Mouse (Mus musculus) E14TG2a.4 (cell line): ENCODE measurements around the gene Utrn.

Source experiments
- H3K27me3 ChIP-seq: 2 replicates; pipeline ENCODE4 v1.6.1; 2014; ENCODE audit warnings: low read length, control low read depth; ENCODE audit not compliant: insufficient read depth
- H3K36me3 ChIP-seq: 2 replicates; pipeline ENCODE4 v1.6.1; 2014; ENCODE audit warnings: low read length, control low read depth; ENCODE audit not compliant: insufficient read depth
- H3K4me1 ChIP-seq: replicated peaks from 2 replicates; pipeline ENCODE4 v1.6.1; 2014; ENCODE audit warnings: low read depth, low read length, control low read depth
- H3K4me3 ChIP-seq: replicated peaks from 2 replicates; pipeline ENCODE4 v1.5.1; 2014; ENCODE audit warnings: mild to moderate bottlenecking, low read length
- H3K9me3 ChIP-seq: 2 replicates; pipeline ENCODE4 v1.6.1; 2014; ENCODE audit warnings: low read length, control low read depth
- CTCF ChIP-seq: conservative IDR thresholded peaks from 2 replicates; pipeline ENCODE4 v1.5.1; 2014; ENCODE audit warnings: low read length
- NANOG ChIP-seq: IDR thresholded peaks from 2 replicates; pipeline ENCODE4 v1.6.1; 2014; ENCODE audit warnings: borderline replicate concordance, low read length, mixed read lengths
- POU5F1 ChIP-seq: IDR thresholded peaks from 2 replicates; pipeline ENCODE4 v1.6.1; 2014; ENCODE audit warnings: low read length, borderline replicate concordance

Gene Utrn

GRCm38 (mm10) chr10:12456867-12457266 is 412.3 kb downstream of the Utrn start:
- Histone ChIP-seq H3K27me3 (no peaks in the 10 kb centered on the region), H3K4me1 (peaks cover 11% of the 10 kb centered on the region; the same call in 1 of the 2 replicates), H3K9me3 (no peaks in the 10 kb centered on the region), H3K4me3 (no peak overlapping the region), H3K36me3 (peaks cover 91% of the 10 kb centered on the region)
- no peak for TF ChIP-seq CTCF
- TF ChIP-seq NANOG = no peak
- no peak for TF ChIP-seq POU5F1

- H3K4me1 ChIP-seq = peaks cover 6% of the 10 kb centered on the region; the same call in 1 of the 2 replicates
- no peaks in the 10 kb centered on the region for H3K27me3 ChIP-seq
- no peaks in the 10 kb centered on the region for H3K9me3 ChIP-seq
- no peak overlapping the region for H3K4me3 ChIP-seq
- H3K36me3 ChIP-seq = peaks cover 93% of the 10 kb centered on the region
- TF ChIP-seq POU5F1 (no peak), NANOG (no peak), CTCF (no peak)
These were observed 416.5 kb downstream of the Utrn start for GRCm38 (mm10) chr10:12452641-12453040.

- TF ChIP-seq NANOG = no peak
- no peak for TF ChIP-seq POU5F1
- no peak for TF ChIP-seq CTCF
- no peaks in the 10 kb centered on the region for H3K4me1 ChIP-seq
- peaks cover 77% of the 10 kb centered on the region for H3K36me3 ChIP-seq
- no peaks in the 10 kb centered on the region for H3K9me3 ChIP-seq
- no peak overlapping the region for H3K4me3 ChIP-seq
- no peaks in the 10 kb centered on the region for H3K27me3 ChIP-seq
These were observed 425.0 kb downstream of the Utrn start for GRCm38 (mm10) chr10:12444122-12444521.

- no peaks in the 10 kb centered on the region for H3K9me3 ChIP-seq
- TF ChIP-seq POU5F1 (no peak), NANOG (no peak), CTCF (no peak)
- H3K4me1 ChIP-seq = no peaks in the 10 kb centered on the region
These were observed 436.0 kb downstream of the Utrn start for GRCm38 (mm10) chr10:12433161-12433560.

GRCm38 (mm10) chr10:12430399-12430798 is 438.8 kb downstream of the Utrn start:
- Histone ChIP-seq H3K9me3 (no peaks in the 10 kb centered on the region), H3K4me1 (no peaks in the 10 kb centered on the region), H3K27me3 (no peaks in the 10 kb centered on the region), H3K36me3 (peaks cover 83% of the 10 kb centered on the region), H3K4me3 (no peak overlapping the region)
- TF ChIP-seq NANOG (no peak), POU5F1 (no peak), CTCF (no peak)

More at GRCm38 (mm10) chr10:12433161-12433560, 436.0 kb downstream of the Utrn start:
- Histone ChIP-seq H3K4me3 (no peak overlapping the region), H3K36me3 (peaks cover 80% of the 10 kb centered on the region), H3K27me3 (no peaks in the 10 kb centered on the region)

DNA sequence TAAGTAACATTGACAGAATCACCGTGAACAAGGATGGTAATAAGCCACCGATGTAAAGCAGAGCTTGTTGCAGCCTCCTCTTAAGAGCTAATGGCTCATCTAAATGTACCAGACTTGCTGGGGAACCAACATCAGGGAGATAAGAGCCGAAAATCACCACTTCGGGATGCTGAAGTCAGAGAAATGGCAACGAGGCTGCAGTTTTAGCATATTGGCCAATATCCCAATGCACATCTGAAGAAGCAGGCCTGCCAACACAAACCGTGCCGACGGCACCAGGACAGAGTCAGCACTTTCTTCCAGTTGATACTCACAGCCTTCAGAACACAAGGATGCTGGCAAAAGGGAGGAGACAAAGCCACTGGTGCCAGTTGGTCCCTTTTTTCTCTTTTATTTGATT is 442.3 kb downstream of the Utrn start:
- Histone ChIP-seq H3K9me3 (no peaks in the 10 kb centered on the region), H3K4me1 (no peaks in the 10 kb centered on the region), H3K36me3 (peaks cover 81% of the 10 kb centered on the region), H3K27me3 (no peaks in the 10 kb centered on the region), H3K4me3 (no peak overlapping the region)
- TF ChIP-seq CTCF (no peak), NANOG (no peak), POU5F1 (no peak)

DNA sequence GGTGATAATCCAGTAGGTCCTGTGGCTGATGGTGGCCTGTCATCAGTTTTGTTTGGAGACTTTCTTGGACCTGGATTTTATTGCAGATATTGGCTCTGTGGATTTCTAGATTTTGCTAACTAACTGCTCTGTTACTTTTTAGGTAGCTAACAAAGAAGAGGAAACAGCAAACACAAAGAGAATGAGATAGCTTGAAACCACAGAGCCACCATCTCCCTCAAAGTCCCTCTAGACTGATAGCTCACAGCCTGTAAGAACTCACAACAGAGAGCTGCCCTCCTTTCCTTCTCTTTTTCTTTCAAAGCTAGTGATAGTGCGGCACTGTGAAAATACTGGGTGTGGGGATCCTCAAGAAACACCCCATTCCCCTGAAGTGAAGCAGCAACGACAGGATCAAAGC is 444.2 kb downstream of the Utrn start:
- no peak for TF ChIP-seq NANOG
- TF ChIP-seq CTCF = no peak
- TF ChIP-seq POU5F1 = no peak
- Histone ChIP-seq H3K4me3 (no peak overlapping the region), H3K36me3 (peaks cover 83% of the 10 kb centered on the region), H3K9me3 (no peaks in the 10 kb centered on the region), H3K4me1 (no peaks in the 10 kb centered on the region), H3K27me3 (no peaks in the 10 kb centered on the region)

DNA sequence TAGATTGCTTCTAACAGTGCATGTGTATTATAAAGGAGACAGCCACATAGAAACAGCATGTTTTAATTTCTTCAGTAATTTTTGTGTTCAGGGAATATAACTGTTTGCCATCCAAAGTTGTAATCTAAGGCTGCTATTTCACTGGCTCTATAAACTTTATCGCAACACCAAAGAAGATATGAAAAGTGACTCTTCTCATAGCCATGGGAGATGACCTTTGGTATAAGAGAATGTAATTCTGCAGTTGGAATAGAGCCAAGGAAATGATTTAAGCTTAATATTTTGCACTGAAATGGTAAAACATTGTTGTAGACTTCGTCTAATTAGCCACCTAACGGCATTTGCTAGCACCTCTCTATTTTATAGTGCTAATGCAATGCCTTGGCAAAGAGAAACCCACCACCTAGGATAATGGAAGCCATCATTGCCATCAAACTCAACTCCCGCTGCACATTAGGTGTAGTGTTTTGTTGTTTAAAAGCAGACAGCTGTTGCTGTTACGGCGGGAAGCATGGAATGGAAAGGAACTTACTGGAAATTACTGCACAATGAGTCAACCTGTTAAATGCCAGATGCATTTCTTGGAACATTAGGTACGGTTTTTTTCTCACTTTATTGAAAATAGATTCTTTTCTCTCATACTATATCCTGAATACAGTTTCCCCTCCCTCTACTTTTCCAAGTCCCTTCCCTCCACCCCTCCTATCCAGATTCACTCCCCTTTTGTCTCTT is 445.0 kb downstream of the Utrn start:
- no peak overlapping the region for H3K4me3 ChIP-seq
- H3K27me3 ChIP-seq = no peaks in the 10 kb centered on the region
- H3K9me3 ChIP-seq = no peaks in the 10 kb centered on the region
- no peaks in the 10 kb centered on the region for H3K4me1 ChIP-seq
- no peak for TF ChIP-seq CTCF
- TF ChIP-seq NANOG = no peak
- TF ChIP-seq POU5F1 = no peak
- H3K36me3 ChIP-seq = peaks cover 85% of the 10 kb centered on the region
